Mouse (Mus musculus) liver, postnatal 0 days (tissue): ENCODE measurements around the gene Zc3h7b. TPM values are rescaled to one million over a fixed set of nuclear protein-coding genes. Genes with fewer than 3 reads are reported as not detected.

ENCODE experiments used
- ATAC-seq: fragments of 200-750 bp; cut with Nextera tagmentation; 2 replicates; pipeline ENCODE4 v1.8.0; 2017; ENCODE audit warnings: mild to moderate bottlenecking, moderate library complexity
- DNase-seq: peaks from one replicate; pipeline ENCODE4 v3.0.0-alpha.2; 2016
- H3K27ac ChIP-seq: fragments of 300-500 bp; sonication (generic); 2 replicates; pipeline ENCODE4 v1.5.1; 2014; ENCODE audit warnings: antibody characterized with exemption, moderate library complexity, mild to moderate bottlenecking, low read depth
- H3K27me3 ChIP-seq: fragments of 300-500 bp; sonication (generic); 2 replicates; pipeline ENCODE4 v1.6.1; 2014; ENCODE audit warnings: low read length, control low read depth, mixed read lengths; ENCODE audit not compliant: insufficient read depth
- H3K36me3 ChIP-seq: fragments of 300-500 bp; sonication (generic); replicated peaks from 2 replicates; pipeline ENCODE4 v1.6.1; 2014; ENCODE audit warnings: mild to moderate bottlenecking, control low read depth, low read length, moderate library complexity, mixed read lengths; ENCODE audit not compliant: insufficient read depth
- H3K4me1 ChIP-seq: fragments of 300-500 bp; sonication (generic); 2 replicates; pipeline ENCODE4 v1.6.1; 2014; ENCODE audit warnings: antibody characterized with exemption, mild to moderate bottlenecking, control low read depth; ENCODE audit not compliant: insufficient read depth
- H3K4me2 ChIP-seq: fragments of 300-500 bp; sonication (generic); 2 replicates; pipeline ENCODE4 v1.6.1; 2014; ENCODE audit warnings: low read depth, mild to moderate bottlenecking, low read length, moderate library complexity, mixed read lengths
- H3K4me3 ChIP-seq: fragments of 300-500 bp; sonication (generic); 2 replicates; pipeline ENCODE4 v1.5.1; 2014; ENCODE audit warnings: low read depth, low read length
- H3K9ac ChIP-seq: fragments of 300-500 bp; sonication (generic); replicated peaks from 2 replicates; pipeline ENCODE4 v1.6.1; 2014; ENCODE audit warnings: mild to moderate bottlenecking, moderate library complexity
- H3K9me3 ChIP-seq: fragments of 300-500 bp; sonication (generic); 2 replicates; pipeline ENCODE4 v1.6.1; 2016; ENCODE audit warnings: mild to moderate bottlenecking, control low read depth, low read length, mixed read lengths
- CTCF ChIP-seq: sonication (generic); IDR thresholded peaks from 2 replicates; pipeline ENCODE4 v1.5.1; 2016; ENCODE audit warnings: antibody characterized with exemption, low read depth
- EP300 ChIP-seq: IDR thresholded peaks from 2 replicates; pipeline ENCODE4 v1.6.1; 2016; ENCODE audit warnings: antibody characterized with exemption, low read depth, mild to moderate bottlenecking
- WGBS: fragments of 180-500 bp; shearing (Covaris S2); extraction: QIAGEN DNeasy Blood & Tissue Kit; methylation state at CpG from one replicate; pipeline ENCODE4 v1.1.7; 2014; ENCODE audit not compliant: insufficient replicate concordance; 5-methylcytosine and 5-hydroxymethylcytosine counted together
- polyA plus RNA-seq: library from polyadenylated mRNA; unstranded; fragments of >200 nt; fragmentation: Nextera tagmentation; extraction: Ambion mirVana; gene quantifications from 2 replicates; pipeline ENCODE4 v1.2.1, GENCODE M21; 2015

Zc3h7b gene
- polyA plus RNA-seq, 1 experiment from 2014 or later: 4.2 TPM

DNA sequence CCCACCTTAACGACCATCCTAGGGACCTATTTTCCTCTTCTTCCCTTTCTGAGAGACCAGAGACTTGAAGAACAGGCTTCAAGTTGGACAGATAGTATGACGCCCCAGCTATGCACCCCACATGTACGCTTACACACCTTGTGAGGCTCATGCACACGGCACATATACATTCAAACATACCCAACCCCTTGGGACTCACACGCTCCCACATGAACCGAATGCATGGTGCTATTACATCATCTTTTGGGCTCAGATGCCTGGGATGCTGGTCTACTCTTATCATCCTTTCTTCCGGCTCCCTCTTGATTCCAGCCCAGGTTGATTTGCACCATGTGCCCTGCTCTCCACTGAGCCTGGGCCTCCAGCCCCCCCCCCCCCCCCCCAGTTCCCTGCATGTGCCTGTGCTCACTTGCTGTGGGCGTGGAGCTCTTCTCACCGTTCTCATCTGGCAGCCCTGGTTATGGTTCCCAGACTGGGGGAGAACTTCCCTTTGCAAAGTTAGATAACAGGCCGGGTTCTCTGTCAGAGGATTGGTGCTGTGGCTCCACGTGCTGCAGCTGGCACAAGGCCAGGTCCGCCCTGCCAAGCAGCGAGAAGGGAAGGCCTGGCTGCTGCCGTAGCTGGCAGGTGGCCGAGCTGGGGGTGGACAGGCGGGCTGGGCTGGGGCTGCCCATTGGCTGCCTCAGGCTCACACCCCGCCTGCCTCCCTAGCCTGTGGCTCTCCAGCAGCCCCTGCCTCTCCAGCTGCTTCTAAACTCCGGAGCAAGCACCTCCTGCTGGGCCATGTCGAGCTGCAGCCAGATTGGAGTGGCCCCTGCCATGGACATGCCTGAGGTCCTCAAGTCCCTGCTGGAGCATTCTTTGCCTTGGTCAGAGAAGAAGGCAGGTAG lies 57.4 kb downstream of the Zc3h7b start, which contains the start of gene Tef:
Tef (plus strand) TSS at position 421 of the 890 bp plus-strand sequence.
- H3K4me1 ChIP-seq: peaks cover 25% of the 10 kb centered on the region
- peak within 1 kb of the TSS; percentile 57 for H3K9ac ChIP-seq
- 14% methylated on average over 17 of the region's 19 CpGs for WGBS
- DNase-seq: peak; percentile 98
- peak within 1 kb of the TSS; percentile 75 for H3K4me2 ChIP-seq
- H3K27me3 ChIP-seq: no peaks in the 10 kb centered on the region
- no peaks in the 10 kb centered on the region for H3K36me3 ChIP-seq
- H3K27ac ChIP-seq: peak within 1 kb of the TSS; percentile 79
- TF ChIP-seq EP300 (peak; percentile 56; the same call in 1 of the 2 replicates), CTCF (peak; percentile 53)
- H3K4me3 ChIP-seq: peak within 1 kb of the TSS; percentile 35
- peak; percentile 94 for ATAC-seq
- H3K9me3 ChIP-seq: no peaks in the 10 kb centered on the region

- WGBS: 10% methylated on average over 8 of the region's 8 CpGs
- TF ChIP-seq EP300: no peak
- no peak for TF ChIP-seq CTCF
- Histone ChIP-seq H3K9ac (peak overlapping the region; percentile 57), H3K9me3 (no peaks in the 10 kb centered on the region), H3K27me3 (no peaks in the 10 kb centered on the region), H3K36me3 (no peaks in the 10 kb centered on the region), H3K4me2 (peak overlapping the region; percentile 75), H3K4me3 (peak overlapping the region; percentile 35), H3K4me1 (peaks cover 25% of the 10 kb centered on the region), H3K27ac (peak overlapping the region; percentile 79)
- ATAC-seq (peak; percentile 10), DNase-seq (no peak)
Measured at GRCm38 (mm10) chr15:81802941-81803351, 58.1 kb downstream of the Zc3h7b start.

- no peak overlapping the region for H3K9ac ChIP-seq
Measured at GRCm38 (mm10) chr15:81803425-81803951, 58.6 kb downstream of the Zc3h7b start.

GRCm38 (mm10) chr15:81804172-81804571 lies 59.3 kb downstream of the Zc3h7b start:
- ATAC-seq (no peak), DNase-seq (no peak)
- Histone ChIP-seq H3K4me3 (no peak overlapping the region), H3K4me2 (no peak overlapping the region), H3K27ac (no peak overlapping the region), H3K9ac (no peak overlapping the region), H3K4me1 (peaks cover 25% of the 10 kb centered on the region), H3K27me3 (no peaks in the 10 kb centered on the region), H3K36me3 (no peaks in the 10 kb centered on the region), H3K9me3 (no peaks in the 10 kb centered on the region)
- no peak for TF ChIP-seq EP300
- 84% methylated on average over 1 of the region's 1 CpGs for WGBS

More at GRCm38 (mm10) chr15:81803425-81803951, 58.6 kb downstream of the Zc3h7b start:
- ATAC-seq: no peak
- Histone ChIP-seq H3K4me1 (peaks cover 25% of the 10 kb centered on the region), H3K9me3 (no peaks in the 10 kb centered on the region), H3K4me2 (peak overlapping the region; percentile 75), H3K27ac (no peak overlapping the region), H3K27me3 (no peaks in the 10 kb centered on the region), H3K36me3 (no peaks in the 10 kb centered on the region), H3K4me3 (no peak overlapping the region)
- TF ChIP-seq EP300 (no peak), CTCF (no peak)
- 35% methylated on average over 4 of the region's 4 CpGs for WGBS
- DNase-seq: no peak

DNA sequence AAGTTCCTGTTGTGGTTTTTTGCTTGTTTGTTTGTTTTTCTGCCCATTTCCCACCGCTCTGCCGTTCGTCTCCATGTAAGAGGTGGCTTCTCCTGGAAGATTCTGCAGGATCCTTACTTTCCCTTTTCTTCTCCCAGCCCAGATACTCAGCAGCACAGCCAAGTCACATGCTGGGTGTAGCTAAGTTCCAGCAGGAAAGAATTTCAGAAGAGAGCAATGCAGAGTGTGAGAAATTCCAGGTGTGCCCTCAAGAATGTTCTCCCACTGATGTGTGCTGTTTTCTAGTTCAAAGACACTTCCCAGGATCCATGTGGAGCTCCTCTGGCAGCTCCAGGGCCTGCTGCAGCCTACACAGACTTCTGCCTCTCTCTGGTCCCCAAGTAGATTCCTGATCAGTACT lies 60.0 kb downstream of the Zc3h7b start:
- no peaks in the 10 kb centered on the region for H3K27me3 ChIP-seq
- H3K4me1 ChIP-seq: peaks cover 31% of the 10 kb centered on the region
- DNase-seq (no peak), ATAC-seq (no peak)
- no peak overlapping the region for H3K27ac ChIP-seq
- TF ChIP-seq CTCF: no peak
- H3K9ac ChIP-seq: no peak overlapping the region
- no peaks in the 10 kb centered on the region for H3K9me3 ChIP-seq
- no peaks in the 10 kb centered on the region for H3K36me3 ChIP-seq
- H3K4me2 ChIP-seq: no peak overlapping the region
- WGBS: 60% methylated on average over 3 of the region's 3 CpGs
- H3K4me3 ChIP-seq: no peak overlapping the region

- H3K27me3 ChIP-seq: no peaks in the 10 kb centered on the region
- TF ChIP-seq CTCF (no peak), EP300 (peak; percentile 47; the same call in 1 of the 2 replicates)
- H3K27ac ChIP-seq: no peak overlapping the region
- H3K9me3 ChIP-seq: no peaks in the 10 kb centered on the region
- no peak overlapping the region for H3K4me3 ChIP-seq
- H3K36me3 ChIP-seq: no peaks in the 10 kb centered on the region
- no peak overlapping the region for H3K4me2 ChIP-seq
- DNase-seq: no peak
- ATAC-seq: no peak
- 73% methylated on average over 6 of the region's 6 CpGs for WGBS
- peaks cover 30% of the 10 kb centered on the region for H3K4me1 ChIP-seq
- no peak overlapping the region for H3K9ac ChIP-seq
Measured at GRCm38 (mm10) chr15:81805624-81806023, 60.8 kb downstream of the Zc3h7b start.
